Mouse (Mus musculus): ENCODE measurements around the gene Phb.
"Not testable (repeated sequence)": the region's sequence is repeated elsewhere in the genome, so short reads cannot be mapped to it uniquely, and the experiment has no call there.

Gene Phb

GRCm38 (mm10) chr11:95647791-95648190 lies 19.0 kb upstream of the Phb start:
- in situ Hi-C loops (cut with MboI; ENCODE audit: low pct_unique_long_range_greater_than_20kb in 1 of 2, low sequenced_read_pairs in 2 of 2, unreplicated experiment in 1 of 2): no loop called here

- in situ Hi-C loops (cut with MboI; ENCODE audit: low pct_unique_long_range_greater_than_20kb in 1 of 2, low sequenced_read_pairs in 2 of 2, unreplicated experiment in 1 of 2): no loop called here
Observed at GRCm38 (mm10) chr11:95648827-95649226, 17.9 kb upstream of the Phb start.

- in situ Hi-C loops (cut with MboI; ENCODE audit: low pct_unique_long_range_greater_than_20kb in 1 of 2, low sequenced_read_pairs in 2 of 2, unreplicated experiment in 1 of 2): no loop called here
Observed at GRCm38 (mm10) chr11:95649560-95649959, 17.2 kb upstream of the Phb start.

GRCm38 (mm10) chr11:95650001-95650400 lies 16.8 kb upstream of the Phb start:
- in situ Hi-C loops (cut with MboI; ENCODE audit: low pct_unique_long_range_greater_than_20kb in 1 of 2, low sequenced_read_pairs in 2 of 2, unreplicated experiment in 1 of 2): loop anchor here (5.0 to 10.0 kb wide), 2 partner anchors 115 to 118 kb away; no protein-coding TSS in a partner anchor

- in situ Hi-C loops (cut with MboI; ENCODE audit: low pct_unique_long_range_greater_than_20kb in 1 of 2, low sequenced_read_pairs in 2 of 2, unreplicated experiment in 1 of 2): loop anchor here (5.0 to 10.0 kb wide), 2 partner anchors 116 to 119 kb away; no protein-coding TSS in a partner anchor
Observed at GRCm38 (mm10) chr11:95650981-95651380, 15.8 kb upstream of the Phb start.

GRCm38 (mm10) chr11:95657449-95657848 lies 9.3 kb upstream of the Phb start:
- in situ Hi-C loops (cut with MboI; ENCODE audit: low pct_unique_long_range_greater_than_20kb in 1 of 2, low sequenced_read_pairs in 2 of 2, unreplicated experiment in 1 of 2): loop anchor here in 1 of 2 experiments (10.0 kb wide), 1 partner anchor 123 kb away; no protein-coding TSS in a partner anchor

- in situ Hi-C loops (cut with MboI; ENCODE audit: low pct_unique_long_range_greater_than_20kb in 1 of 2, low sequenced_read_pairs in 2 of 2, unreplicated experiment in 1 of 2): no loop called here
Observed at GRCm38 (mm10) chr11:95667177-95667576, 420 bp downstream of the Phb start.

- in situ Hi-C loops (cut with MboI; ENCODE audit: low pct_unique_long_range_greater_than_20kb in 1 of 2, low sequenced_read_pairs in 2 of 2, unreplicated experiment in 1 of 2): not testable (repeated sequence)
Observed at GRCm38 (mm10) chr11:95668086-95668485, 1.3 kb downstream of the Phb start.

- in situ Hi-C loops (cut with MboI; ENCODE audit: low pct_unique_long_range_greater_than_20kb in 1 of 2, low sequenced_read_pairs in 2 of 2, unreplicated experiment in 1 of 2): no loop called here
Observed at GRCm38 (mm10) chr11:95675498-95675897, 8.7 kb downstream of the Phb start.

- in situ Hi-C loops (cut with MboI; ENCODE audit: low pct_unique_long_range_greater_than_20kb in 1 of 2, low sequenced_read_pairs in 2 of 2, unreplicated experiment in 1 of 2): no loop called here
Observed at GRCm38 (mm10) chr11:95676307-95676706, 9.6 kb downstream of the Phb start.

GRCm38 (mm10) chr11:95677925-95678701 lies 11.4 kb downstream of the Phb start:
- in situ Hi-C loops (cut with MboI; ENCODE audit: low pct_unique_long_range_greater_than_20kb in 1 of 2, low sequenced_read_pairs in 2 of 2, unreplicated experiment in 1 of 2): no loop called here

GRCm38 (mm10) chr11:95681995-95682601 lies 15.3 kb downstream of the Phb start:
- in situ Hi-C loops (cut with MboI; ENCODE audit: low pct_unique_long_range_greater_than_20kb in 1 of 2, low sequenced_read_pairs in 2 of 2, unreplicated experiment in 1 of 2): loop anchor here (5.0 kb wide), 1 partner anchor 70 kb away; no protein-coding TSS in a partner anchor

- in situ Hi-C loops (cut with MboI; ENCODE audit: low pct_unique_long_range_greater_than_20kb in 1 of 2, low sequenced_read_pairs in 2 of 2, unreplicated experiment in 1 of 2): loop anchor here (5.0 kb wide), 1 partner anchor 69 kb away; no protein-coding TSS in a partner anchor
Observed at GRCm38 (mm10) chr11:95682946-95683345, 16.2 kb downstream of the Phb start.

- in situ Hi-C loops (cut with MboI; ENCODE audit: low pct_unique_long_range_greater_than_20kb in 1 of 2, low sequenced_read_pairs in 2 of 2, unreplicated experiment in 1 of 2): no loop called here
Observed at GRCm38 (mm10) chr11:95686031-95686430, 19.3 kb downstream of the Phb start.

GRCm38 (mm10) chr11:95687084-95687656 lies 20.4 kb downstream of the Phb start:
- in situ Hi-C loops (cut with MboI; ENCODE audit: low pct_unique_long_range_greater_than_20kb in 1 of 2, low sequenced_read_pairs in 2 of 2, unreplicated experiment in 1 of 2): no loop called here

GRCm38 (mm10) chr11:95688515-95688914 lies 21.8 kb downstream of the Phb start:
- in situ Hi-C loops (cut with MboI; ENCODE audit: low pct_unique_long_range_greater_than_20kb in 1 of 2, low sequenced_read_pairs in 2 of 2, unreplicated experiment in 1 of 2): no loop called here

GRCm38 (mm10) chr11:95688981-95689380 lies 22.2 kb downstream of the Phb start:
- in situ Hi-C loops (cut with MboI; ENCODE audit: low pct_unique_long_range_greater_than_20kb in 1 of 2, low sequenced_read_pairs in 2 of 2, unreplicated experiment in 1 of 2): no loop called here

- in situ Hi-C loops (cut with MboI; ENCODE audit: low pct_unique_long_range_greater_than_20kb in 1 of 2, low sequenced_read_pairs in 2 of 2, unreplicated experiment in 1 of 2): no loop called here
Observed at GRCm38 (mm10) chr11:95689544-95689943, 22.8 kb downstream of the Phb start.

- in situ Hi-C loops (cut with MboI; ENCODE audit: low pct_unique_long_range_greater_than_20kb in 1 of 2, low sequenced_read_pairs in 2 of 2, unreplicated experiment in 1 of 2): no loop called here
Observed at GRCm38 (mm10) chr11:95698541-95698940, 31.8 kb downstream of the Phb start.
